Mouse (Mus musculus): ENCODE results near the gene Lrrc47.

DNA sequence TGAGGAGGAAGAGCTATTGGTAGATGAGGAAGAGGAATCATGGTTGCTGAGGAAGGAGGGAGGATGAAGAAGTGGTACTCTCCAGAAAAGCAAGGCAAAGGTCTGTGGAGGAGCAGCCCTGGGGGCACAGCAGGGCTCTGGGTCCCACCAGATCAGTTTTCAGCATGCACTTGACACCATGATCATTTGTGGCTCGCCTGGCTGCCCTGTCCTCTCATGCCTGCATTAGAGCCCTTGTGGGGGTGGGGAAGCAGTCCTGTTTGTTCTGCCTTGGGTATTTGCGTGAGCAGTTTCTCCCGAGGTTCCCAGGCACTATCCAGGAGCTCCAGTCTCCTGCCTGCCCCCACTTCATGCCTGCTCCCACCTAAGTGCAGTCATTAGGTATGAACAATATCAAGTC is 25.6 kb downstream of the Lrrc47 start:
- no peak for TF ChIP-seq CTCF (IDR thresholded peaks at IDR 0.05)
- no peak for TF ChIP-seq EP300 (IDR thresholded peaks at IDR 0.05)

Data from lung, postnatal 0 days (tissue).